Mouse (Mus musculus) heart, postnatal 0 days (tissue): ENCODE results near the gene Bri3. TPM values are rescaled to one million over a fixed set of nuclear protein-coding genes. Genes with fewer than 3 reads are reported as not detected.

Experiments used
- ATAC-seq: fragments of 200-750 bp; cut with Nextera tagmentation; 2 replicates; pipeline ENCODE4 v1.8.0; 2017; ENCODE audit warnings: low read depth, moderate number of reproducible peaks, moderate library complexity; ENCODE audit not compliant: insufficient read depth
- DNase-seq: peaks from one replicate; pipeline ENCODE4 v3.0.0-alpha.2; 2016; ENCODE audit warnings: low spot score
- H3K27ac ChIP-seq: fragments of 300-500 bp; sonication (generic); 2 replicates; pipeline ENCODE4 v1.5.1; 2014; ENCODE audit warnings: low read depth, mild to moderate bottlenecking
- H3K27me3 ChIP-seq: fragments of 300-500 bp; sonication (generic); 2 replicates; pipeline ENCODE4 v1.6.1; 2014; ENCODE audit warnings: low read length, mixed read lengths; ENCODE audit not compliant: control insufficient read depth, insufficient read depth
- H3K36me3 ChIP-seq: fragments of 300-500 bp; sonication (generic); replicated peaks from 2 replicates; pipeline ENCODE4 v1.6.1; 2014; ENCODE audit warnings: low read length, mixed read lengths; ENCODE audit not compliant: control insufficient read depth, insufficient read depth
- H3K4me1 ChIP-seq: fragments of 300-500 bp; sonication (generic); 2 replicates; pipeline ENCODE4 v1.6.1; 2014; ENCODE audit warnings: antibody characterized with exemption; ENCODE audit not compliant: control insufficient read depth, insufficient read depth
- H3K4me2 ChIP-seq: fragments of 300-500 bp; sonication (generic); 2 replicates; pipeline ENCODE4 v1.6.1; 2014; ENCODE audit warnings: low read depth, mild to moderate bottlenecking, low read length, moderate library complexity
- H3K4me3 ChIP-seq: fragments of 300-500 bp; sonication (generic); 2 replicates; pipeline ENCODE4 v1.5.1; 2014; ENCODE audit warnings: low read depth, low read length
- H3K9ac ChIP-seq: fragments of 300-500 bp; sonication (generic); replicated peaks from 2 replicates; pipeline ENCODE4 v1.6.1; 2014; ENCODE audit warnings: low read depth, low read length, mixed read lengths
- H3K9me3 ChIP-seq: fragments of 300-500 bp; sonication (generic); replicated peaks from 2 replicates; pipeline ENCODE4 v1.6.1; 2016; ENCODE audit warnings: low read length; ENCODE audit not compliant: control insufficient read depth
- CTCF ChIP-seq: IDR thresholded peaks from 2 replicates; pipeline ENCODE4 v1.5.1; 2016; ENCODE audit warnings: antibody characterized with exemption, control low read depth, low read depth
- EP300 ChIP-seq: IDR thresholded peaks from 2 replicates; pipeline ENCODE4 v1.6.1; 2016; ENCODE audit warnings: antibody characterized with exemption, low read depth
- WGBS: fragments of 180-500 bp; shearing (Covaris S2); extraction: QIAGEN DNeasy Blood & Tissue Kit; methylation state at CpG from one replicate; pipeline ENCODE4 v1.1.7; 2014; 5-methylcytosine and 5-hydroxymethylcytosine counted together
- polyA plus RNA-seq: library from polyadenylated mRNA; unstranded; fragments of >200 nt; fragmentation: Nextera tagmentation; extraction: Ambion mirVana; gene quantifications from 2 replicates; pipeline ENCODE4 v1.2.1, GENCODE M21; 2015
- total RNA-seq: library from RNA; depleted of rRNA; stranded (reverse); fragments of >200 nt; gene quantifications from 2 replicates; pipeline ENCODE4 v1.2.3, GENCODE M21; 2014; ENCODE audit warnings: low replicate concordance

Bri3 gene
- total and polyA plus RNA-seq, 2 experiments from 2014 or later, result 71.0 to 304 TPM

DNA sequence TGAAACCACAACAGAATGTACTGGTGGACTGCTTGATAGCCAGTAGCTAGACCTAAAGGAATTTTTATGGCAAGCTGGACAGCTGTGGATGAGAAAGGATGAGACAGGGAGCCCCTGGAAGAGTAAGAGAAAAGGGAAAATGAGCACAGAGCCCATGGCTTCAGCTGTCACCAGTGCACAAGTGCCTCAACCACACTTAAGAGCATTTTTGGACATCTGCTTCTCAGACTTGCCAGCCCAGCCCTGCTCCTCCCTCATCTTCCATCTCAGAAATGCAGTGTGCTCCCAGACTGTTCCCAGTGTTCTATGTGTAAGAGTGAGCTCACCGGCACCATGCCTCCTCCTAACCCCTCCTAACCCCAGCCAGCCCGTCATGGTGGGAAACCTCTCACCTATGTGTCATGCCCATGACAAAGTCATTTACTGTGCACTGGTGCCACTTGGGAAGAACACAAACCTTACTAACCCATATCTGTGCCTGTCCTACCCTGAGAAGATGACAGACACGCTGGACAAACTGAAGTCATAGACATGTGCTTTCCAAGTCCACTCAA lies 43.1 kb downstream of the Bri3 start:
- H3K9ac ChIP-seq, result no peak overlapping the region
- WGBS, result 61% methylated on average over 3 of the region's 3 CpGs
- no peak for TF ChIP-seq EP300
- no peak for TF ChIP-seq CTCF
- peaks cover 20% of the 10 kb centered on the region for H3K4me1 ChIP-seq
- no peaks in the 10 kb centered on the region for H3K27me3 ChIP-seq
- no peak overlapping the region for H3K27ac ChIP-seq
- ATAC-seq (no peak), DNase-seq (no peak)
- no peaks in the 10 kb centered on the region for H3K9me3 ChIP-seq
- 0 out of 2 replicates have a peak, but pooled peaks cover under 1% of the 10 kb centered on the region for H3K36me3 ChIP-seq
- no peak overlapping the region for H3K4me3 ChIP-seq
- no peak overlapping the region for H3K4me2 ChIP-seq

DNA sequence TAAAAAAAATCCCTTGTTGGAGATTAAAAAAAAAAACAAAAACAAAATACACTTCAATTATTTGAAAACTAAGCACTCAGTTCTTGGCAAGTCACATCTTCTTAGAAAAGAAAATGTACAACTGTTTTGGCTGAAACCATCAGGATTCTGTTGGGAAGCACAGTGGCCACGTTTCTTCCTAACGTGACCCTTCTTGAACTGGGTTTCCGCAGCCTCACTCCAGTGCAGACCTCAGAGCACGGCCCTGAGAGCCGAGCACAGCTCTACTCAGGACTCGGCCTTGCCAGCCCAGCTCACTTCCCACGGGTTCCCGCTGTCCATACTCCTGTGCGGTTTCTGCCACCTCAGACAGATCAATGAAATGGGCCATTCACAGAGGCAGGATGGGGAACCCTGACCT lies 44.2 kb downstream of the Bri3 start:
- H3K4me3 ChIP-seq, result no peak overlapping the region
- H3K27ac ChIP-seq, result no peak overlapping the region
- no peak for DNase-seq
- WGBS, result 83% methylated on average over 9 of the region's 9 CpGs
- H3K4me1 ChIP-seq, result peaks cover 20% of the 10 kb centered on the region
- H3K36me3 ChIP-seq, result no peaks in the 10 kb centered on the region
- no peak for ATAC-seq
- no peaks in the 10 kb centered on the region for H3K27me3 ChIP-seq
- no peak overlapping the region for H3K9ac ChIP-seq
- H3K4me2 ChIP-seq, result no peak overlapping the region
- TF ChIP-seq CTCF, result no peak
- TF ChIP-seq EP300, result no peak
- no peaks in the 10 kb centered on the region for H3K9me3 ChIP-seq

DNA sequence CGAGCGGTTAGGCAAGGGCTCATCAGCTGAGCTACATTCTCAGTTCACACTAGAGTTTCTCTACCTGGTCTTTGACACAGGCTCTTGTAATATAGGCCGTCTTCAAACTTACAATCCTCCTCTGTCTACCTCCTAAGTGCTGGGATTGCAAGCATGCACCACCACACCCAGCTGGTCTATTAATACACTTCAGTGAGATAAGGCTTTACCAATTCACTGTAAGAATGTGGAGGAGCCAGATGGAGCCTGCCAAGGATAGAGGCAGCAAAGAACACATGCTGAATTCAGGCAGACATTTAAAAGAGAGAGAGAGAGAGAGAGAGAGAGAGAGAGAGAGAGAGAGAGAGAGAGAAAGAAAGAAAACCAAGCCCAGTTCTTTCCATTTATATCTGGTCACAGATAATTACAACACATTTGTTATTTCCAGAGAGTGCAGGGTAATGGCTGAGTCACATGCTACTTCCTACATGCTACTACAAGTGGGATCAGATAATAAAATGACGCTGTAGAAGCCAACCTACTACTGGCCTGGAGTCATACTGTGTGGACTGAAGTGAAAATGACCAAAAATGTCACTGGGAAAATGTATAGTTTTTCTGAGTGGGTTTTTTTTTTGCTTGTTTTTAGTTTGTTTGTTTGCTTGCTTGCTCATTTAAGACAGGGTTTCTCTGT lies 45.7 kb downstream of the Bri3 start:
- H3K27ac ChIP-seq, result peak overlapping the region; percentile 85
- H3K9me3 ChIP-seq, result no peaks in the 10 kb centered on the region
- peaks cover 21% of the 10 kb centered on the region for H3K4me1 ChIP-seq
- H3K27me3 ChIP-seq, result no peaks in the 10 kb centered on the region
- TF ChIP-seq CTCF (no peak), EP300 (peak; percentile 68; the same call in 1 of the 2 replicates)
- H3K4me2 ChIP-seq, result peak overlapping the region; percentile 24; the same call in 1 of the 2 replicates
- DNase-seq (peak; percentile 83), ATAC-seq (peak; percentile 95)
- WGBS, result 34% methylated on average over 4 of the region's 4 CpGs
- H3K4me3 ChIP-seq, result no peak overlapping the region
- no peaks in the 10 kb centered on the region for H3K36me3 ChIP-seq
- peak overlapping the region; percentile 29; the same call in 1 of the 2 replicates for H3K9ac ChIP-seq

DNA sequence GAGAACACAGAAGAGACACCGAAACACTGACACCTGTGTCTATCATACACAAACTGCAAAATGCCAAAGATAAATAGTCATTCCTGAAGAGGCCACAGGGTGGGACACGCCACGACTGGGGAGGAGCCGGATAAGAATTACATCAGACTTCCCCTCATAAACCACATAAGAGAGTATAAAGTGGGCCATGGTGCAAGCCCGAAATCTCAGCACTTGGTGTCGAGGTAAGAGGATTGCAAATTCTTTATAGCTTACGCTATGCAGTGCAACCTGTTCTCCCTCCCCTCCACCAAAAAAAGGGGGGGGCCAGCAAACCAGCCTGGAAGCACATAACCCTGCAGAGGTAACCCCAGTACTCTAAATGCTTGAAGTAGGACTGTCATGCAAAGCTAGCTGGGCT lies 50.7 kb downstream of the Bri3 start:
- H3K27me3 ChIP-seq, result no peaks in the 10 kb centered on the region
- H3K4me2 ChIP-seq, result no peak overlapping the region
- peak; percentile 19; the same call in 1 of the 2 replicates for ATAC-seq

DNA sequence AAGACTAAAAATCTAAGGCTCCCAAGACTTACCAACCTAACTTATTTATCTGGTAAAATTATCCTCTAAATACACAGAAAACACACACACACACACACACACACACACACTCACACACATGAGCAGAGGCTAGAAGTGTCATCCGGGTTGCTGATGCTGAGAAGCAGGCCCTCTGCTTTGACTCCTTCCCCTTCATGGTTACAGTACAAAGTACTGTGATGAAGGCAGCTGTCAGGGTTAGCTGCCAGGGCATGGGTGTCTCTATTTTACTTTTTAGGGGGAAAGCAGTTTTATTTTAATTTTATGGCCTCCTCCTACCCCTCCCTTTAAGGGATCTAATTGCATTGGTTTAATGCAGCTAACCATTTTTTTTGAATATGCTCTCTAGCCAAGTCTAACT lies 51.1 kb downstream of the Bri3 start:
- H3K36me3 ChIP-seq, result no peaks in the 10 kb centered on the region

More for the DNA sequence above, 50.7 kb downstream of the Bri3 start:
- no peak overlapping the region for H3K27ac ChIP-seq
- DNase-seq, result no peak
- TF ChIP-seq EP300 (no peak), CTCF (no peak)
- H3K9ac ChIP-seq, result no peak overlapping the region
- peaks cover 18% of the 10 kb centered on the region; the same call in 1 of the 2 replicates for H3K4me1 ChIP-seq
- H3K9me3 ChIP-seq, result no peaks in the 10 kb centered on the region
- H3K36me3 ChIP-seq, result no peaks in the 10 kb centered on the region
- 52% methylated on average over 7 of the region's 7 CpGs for WGBS
- H3K4me3 ChIP-seq, result no peak overlapping the region

More for the DNA sequence above, 51.1 kb downstream of the Bri3 start:
- Histone ChIP-seq H3K27ac (no peak overlapping the region), H3K9me3 (no peaks in the 10 kb centered on the region), H3K4me2 (no peak overlapping the region), H3K9ac (no peak overlapping the region), H3K27me3 (no peaks in the 10 kb centered on the region), H3K4me3 (no peak overlapping the region), H3K4me1 (peaks cover 15% of the 10 kb centered on the region; the same call in 1 of the 2 replicates)
- ATAC-seq (no peak), DNase-seq (peak; percentile 4)
- no peak for TF ChIP-seq EP300
- WGBS, result 83% methylated on average over 1 of the region's 1 CpGs
